Mouse (Mus musculus): ENCODE measurements at regions not wholly inside any gene's neighbourhood (a gene's known extent, or its start where the extent isn't known, plus 50 kb on each side); places are given as distances from the start of the nearest gene placed in this dataset.

DNA sequence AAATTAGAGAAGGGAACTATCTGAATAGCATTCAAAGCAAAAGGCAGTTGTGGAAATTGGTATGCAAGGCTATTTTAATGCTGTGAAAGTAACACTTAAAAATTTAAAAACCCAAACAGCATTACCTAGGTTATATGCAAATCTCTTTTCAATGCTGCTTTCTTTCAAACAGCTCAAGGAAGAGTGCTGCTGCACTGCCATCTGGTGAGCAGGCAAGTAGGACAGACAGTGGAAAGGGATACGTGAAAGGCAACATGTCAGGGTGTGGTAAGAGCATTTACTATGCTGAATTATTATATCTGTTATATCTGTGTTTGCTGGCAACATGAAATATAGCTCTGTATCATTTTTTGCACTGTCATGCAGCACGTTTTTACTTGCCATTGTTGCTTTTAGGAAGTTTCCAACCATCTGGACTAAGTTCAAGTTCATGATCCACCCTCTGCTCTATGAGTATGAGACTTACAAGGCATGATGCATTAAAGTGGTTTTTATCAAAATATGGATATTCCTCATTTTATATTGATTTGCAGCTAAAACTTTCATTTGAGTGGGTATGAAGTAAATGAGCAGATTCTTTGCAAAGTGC is 1223.0 kb downstream of the Dnajb9 start:
- Histone ChIP-seq H3K4me1 (ENCODE audit: control insufficient read depth, insufficient read depth, low read length) (peaks cover 2% of the 10 kb centered on the region), H3K9ac (ENCODE audit: low read depth, low read length) (no peak overlapping the region), H3K4me2 (ENCODE audit: low read length) (no peak overlapping the region), H3K27me3 (ENCODE audit: control insufficient read depth, insufficient read depth, low read depth, low read length) (no peaks in the 10 kb centered on the region), H3K27ac (ENCODE audit: low read length) (no peak overlapping the region), H3K9me3 (replicated peaks; ENCODE audit: control insufficient read depth, low read length, poor library complexity, severe bottlenecking) (no peaks in the 10 kb centered on the region), H3K4me3 (ENCODE audit: low read depth, low read length) (no peak overlapping the region), H3K36me3 (ENCODE audit: control insufficient read depth, insufficient read depth, low read length) (no peaks in the 10 kb centered on the region)
- WGBS = 16% methylated on average over 2 of the region's 2 CpGs
- ATAC-seq = peak; percentile 86

DNA sequence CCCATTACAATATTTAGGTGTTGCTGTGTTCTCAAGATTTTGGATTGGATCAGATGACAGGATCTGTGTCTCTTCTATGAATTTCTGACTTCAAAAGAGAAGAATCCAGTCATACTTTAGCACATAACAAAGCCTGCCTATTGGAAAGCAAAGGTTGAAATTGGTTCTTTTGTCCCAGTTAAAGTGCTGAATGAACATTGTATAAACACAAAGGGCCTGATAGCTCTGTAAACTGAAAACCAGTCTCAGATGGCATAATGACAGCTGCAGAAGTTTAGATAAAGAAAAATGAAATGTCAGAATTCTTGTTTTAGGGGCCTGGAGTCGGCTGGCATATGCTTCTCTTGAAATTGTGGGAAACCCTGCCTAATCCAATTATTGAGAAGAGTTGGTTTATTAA is 1223.6 kb downstream of the Dnajb9 start:
- H3K4me2 ChIP-seq (ENCODE audit: low read length) = no peak overlapping the region
- H3K9me3 ChIP-seq (replicated peaks; ENCODE audit: control insufficient read depth, low read length, poor library complexity, severe bottlenecking) = no peaks in the 10 kb centered on the region
- ATAC-seq = peak; percentile 8; the same call in 1 of the 2 replicates
- H3K4me3 ChIP-seq (ENCODE audit: low read depth, low read length) = no peak overlapping the region
- no peaks in the 10 kb centered on the region for H3K27me3 ChIP-seq (ENCODE audit: control insufficient read depth, insufficient read depth, low read depth, low read length)
- no peak overlapping the region for H3K27ac ChIP-seq (ENCODE audit: low read length)
- peaks cover 2% of the 10 kb centered on the region for H3K4me1 ChIP-seq (ENCODE audit: control insufficient read depth, insufficient read depth, low read length)
- WGBS = 15% methylated on average over 1 of the region's 1 CpGs
- H3K9ac ChIP-seq (ENCODE audit: low read depth, low read length) = no peak overlapping the region
- H3K36me3 ChIP-seq (ENCODE audit: control insufficient read depth, insufficient read depth, low read length) = no peaks in the 10 kb centered on the region

DNA sequence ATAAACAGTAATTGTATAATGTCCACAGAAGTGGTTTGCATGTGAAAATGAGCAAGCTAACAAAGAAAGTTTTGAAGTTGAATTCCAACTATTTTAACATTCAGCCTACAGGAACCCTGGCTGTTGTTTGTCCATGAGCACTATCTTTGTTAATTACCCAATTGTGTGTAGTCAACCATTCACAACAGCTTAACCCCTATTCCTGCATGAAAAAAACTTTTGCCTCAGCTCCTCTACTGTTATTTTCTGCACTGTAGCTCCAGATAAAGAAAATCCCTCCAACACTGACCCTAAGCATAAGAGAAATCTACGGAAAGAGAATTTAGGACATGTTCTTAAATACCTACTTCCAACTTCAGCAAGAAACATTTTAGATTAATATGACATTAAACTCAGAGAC is 1224.0 kb downstream of the Dnajb9 start:
- Histone ChIP-seq H3K4me3 (ENCODE audit: low read depth, low read length) (no peak overlapping the region), H3K36me3 (ENCODE audit: control insufficient read depth, insufficient read depth, low read length) (no peaks in the 10 kb centered on the region), H3K9ac (ENCODE audit: low read depth, low read length) (no peak overlapping the region), H3K4me1 (ENCODE audit: control insufficient read depth, insufficient read depth, low read length) (peaks cover 2% of the 10 kb centered on the region), H3K27me3 (ENCODE audit: control insufficient read depth, insufficient read depth, low read depth, low read length) (no peaks in the 10 kb centered on the region), H3K27ac (ENCODE audit: low read length) (no peak overlapping the region), H3K4me2 (ENCODE audit: low read length) (no peak overlapping the region), H3K9me3 (replicated peaks; ENCODE audit: control insufficient read depth, low read length, poor library complexity, severe bottlenecking) (no peaks in the 10 kb centered on the region)
- 34% methylated on average over 1 of the region's 1 CpGs for WGBS
- no peak for ATAC-seq

DNA sequence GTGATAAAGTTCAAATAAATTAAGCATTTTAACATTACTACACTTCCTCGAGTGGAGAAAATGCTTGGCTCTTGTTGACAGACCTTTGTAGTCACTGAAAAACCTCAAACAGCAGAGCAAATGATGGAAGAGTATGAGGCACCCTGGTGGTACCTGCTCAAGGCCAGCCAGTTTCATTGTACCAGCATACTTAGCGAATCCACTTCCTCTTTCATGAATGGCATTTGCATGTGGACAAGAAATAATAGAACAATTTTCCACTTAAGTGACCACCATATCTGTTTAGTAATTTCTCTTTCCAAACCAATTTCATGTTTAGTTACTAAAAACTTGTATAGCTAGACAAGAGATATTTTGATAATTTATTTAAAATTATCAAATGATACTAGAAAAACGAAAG is 1231.3 kb downstream of the Dnajb9 start:
- Histone ChIP-seq H3K4me2 (ENCODE audit: low read length) (no peak overlapping the region), H3K9ac (ENCODE audit: low read depth, low read length) (no peak overlapping the region), H3K36me3 (ENCODE audit: control insufficient read depth, insufficient read depth, low read length) (no peaks in the 10 kb centered on the region), H3K4me3 (ENCODE audit: low read depth, low read length) (no peak overlapping the region), H3K27me3 (ENCODE audit: control insufficient read depth, insufficient read depth, low read depth, low read length) (no peaks in the 10 kb centered on the region), H3K9me3 (replicated peaks; ENCODE audit: control insufficient read depth, low read length, poor library complexity, severe bottlenecking) (no peaks in the 10 kb centered on the region), H3K27ac (ENCODE audit: low read length) (no peak overlapping the region), H3K4me1 (ENCODE audit: control insufficient read depth, insufficient read depth, low read length) (no peaks in the 10 kb centered on the region)
- ATAC-seq = no peak
- 88% methylated on average over 3 of the region's 3 CpGs for WGBS

DNA sequence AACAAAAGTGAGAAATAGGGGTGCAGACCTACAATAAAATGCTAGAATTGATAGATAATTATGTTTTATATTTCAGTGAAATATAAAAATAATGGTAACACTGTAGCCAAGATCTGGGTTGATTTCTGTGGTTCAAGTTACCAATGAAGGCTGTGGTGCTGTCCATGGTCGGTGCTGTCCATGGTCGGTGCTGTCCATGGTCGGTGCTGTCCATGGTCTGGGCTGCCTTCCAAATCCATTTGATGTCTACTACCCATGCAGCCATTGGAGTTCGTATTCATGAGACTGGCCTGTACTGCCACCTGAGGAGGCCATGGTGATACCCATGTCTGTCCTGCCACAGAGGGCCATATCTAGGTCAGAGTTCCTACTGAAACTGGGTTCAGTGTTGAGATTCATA is 1237.4 kb downstream of the Dnajb9 start:
- no peak for ATAC-seq
- Histone ChIP-seq H3K27me3 (ENCODE audit: control insufficient read depth, insufficient read depth, low read depth, low read length) (no peaks in the 10 kb centered on the region), H3K27ac (ENCODE audit: low read length) (no peak overlapping the region), H3K4me3 (ENCODE audit: low read depth, low read length) (no peak overlapping the region), H3K4me1 (ENCODE audit: control insufficient read depth, insufficient read depth, low read length) (no peaks in the 10 kb centered on the region), H3K36me3 (ENCODE audit: control insufficient read depth, insufficient read depth, low read length) (no peaks in the 10 kb centered on the region), H3K9me3 (replicated peaks; ENCODE audit: control insufficient read depth, low read length, poor library complexity, severe bottlenecking) (no peaks in the 10 kb centered on the region), H3K4me2 (ENCODE audit: low read length) (no peak overlapping the region), H3K9ac (ENCODE audit: low read depth, low read length) (no peak overlapping the region)
- WGBS = 79% methylated on average over 4 of the region's 4 CpGs

DNA sequence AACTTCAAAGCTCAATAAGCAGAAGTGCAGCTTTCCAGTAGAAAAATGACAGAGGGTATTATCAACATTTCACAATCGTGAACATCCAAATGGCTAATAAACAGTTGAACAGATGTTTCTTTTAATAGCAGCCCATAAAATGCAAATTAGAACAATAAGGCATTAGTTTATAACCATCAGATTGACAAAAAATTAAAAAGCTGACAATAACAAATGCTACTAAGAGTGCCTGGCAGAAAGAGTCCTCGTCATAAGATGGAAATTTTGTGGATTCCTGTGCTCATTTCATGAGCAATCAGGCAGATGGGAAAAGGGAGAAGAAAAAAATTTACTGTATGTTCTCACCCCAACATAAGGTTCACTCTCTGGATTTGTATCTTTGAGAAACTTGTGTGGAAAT is 1248.6 kb downstream of the Dnajb9 start:
- ATAC-seq = no peak

DNA sequence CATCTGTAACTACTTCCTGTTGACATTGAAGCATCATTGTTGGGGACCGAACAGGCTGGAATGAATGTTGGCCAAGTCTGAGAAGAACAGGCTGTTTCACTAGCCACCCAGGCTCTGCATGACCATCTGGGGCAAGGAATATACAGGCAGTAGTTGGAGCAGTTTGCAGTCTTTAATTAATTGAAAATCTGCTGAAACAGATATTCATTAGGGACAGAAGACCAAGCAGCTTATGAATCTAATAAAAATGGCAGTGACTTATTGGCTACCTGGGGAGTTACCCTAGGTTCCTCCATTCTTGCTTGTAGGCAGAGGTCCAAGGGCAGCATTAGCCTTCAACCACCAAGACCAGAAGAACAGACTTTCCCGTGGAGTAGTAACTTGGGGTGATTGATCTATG is 1262.2 kb downstream of the Dnajb9 start:
- Histone ChIP-seq H3K4me1 (ENCODE audit: control insufficient read depth, insufficient read depth, low read length) (no peaks in the 10 kb centered on the region), H3K4me3 (ENCODE audit: low read depth, low read length) (no peak overlapping the region), H3K4me2 (ENCODE audit: low read length) (no peak overlapping the region), H3K9me3 (replicated peaks; ENCODE audit: control insufficient read depth, low read length, poor library complexity, severe bottlenecking) (no peaks in the 10 kb centered on the region), H3K36me3 (ENCODE audit: control insufficient read depth, insufficient read depth, low read length) (no peaks in the 10 kb centered on the region), H3K27ac (ENCODE audit: low read length) (no peak overlapping the region), H3K27me3 (ENCODE audit: control insufficient read depth, insufficient read depth, low read depth, low read length) (no peaks in the 10 kb centered on the region), H3K9ac (ENCODE audit: low read depth, low read length) (no peak overlapping the region)
- no peak for ATAC-seq
- 92% methylated on average over 2 of the region's 2 CpGs for WGBS

More for the DNA sequence above, 1248.6 kb downstream of the Dnajb9 start:
- Histone ChIP-seq H3K9me3 (replicated peaks; ENCODE audit: control insufficient read depth, low read length, poor library complexity, severe bottlenecking) (no peaks in the 10 kb centered on the region), H3K4me1 (ENCODE audit: control insufficient read depth, insufficient read depth, low read length) (no peaks in the 10 kb centered on the region), H3K27ac (ENCODE audit: low read length) (no peak overlapping the region), H3K4me2 (ENCODE audit: low read length) (no peak overlapping the region), H3K36me3 (ENCODE audit: control insufficient read depth, insufficient read depth, low read length) (no peaks in the 10 kb centered on the region), H3K9ac (ENCODE audit: low read depth, low read length) (no peak overlapping the region), H3K27me3 (ENCODE audit: control insufficient read depth, insufficient read depth, low read depth, low read length) (no peaks in the 10 kb centered on the region), H3K4me3 (ENCODE audit: low read depth, low read length) (no peak overlapping the region)
- 73% methylated on average over 2 of the region's 2 CpGs for WGBS

DNA sequence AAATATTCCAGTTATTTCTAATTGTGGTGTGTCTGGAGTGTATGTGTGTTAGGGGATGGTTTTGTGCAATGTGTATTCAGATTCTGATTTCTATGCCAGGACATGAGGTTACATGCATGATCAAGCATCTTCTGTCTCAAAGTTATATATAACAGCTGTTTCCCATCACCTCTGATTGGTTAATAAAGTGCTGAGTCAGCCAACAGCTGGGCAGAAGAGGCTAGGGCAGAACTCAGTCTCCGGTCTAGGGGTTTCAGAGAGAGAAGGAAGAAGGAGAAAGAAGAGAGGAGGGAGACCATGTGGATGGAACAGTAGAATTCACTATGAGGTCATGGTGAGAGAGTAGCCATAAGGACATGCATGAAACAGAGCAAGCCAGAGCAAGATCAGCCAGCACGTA is 1295.8 kb downstream of the Dnajb9 start:
- no peaks in the 10 kb centered on the region for H3K9me3 ChIP-seq (replicated peaks; ENCODE audit: control insufficient read depth, low read length, poor library complexity, severe bottlenecking)
- H3K9ac ChIP-seq (ENCODE audit: low read depth, low read length) = no peak overlapping the region
- no peak overlapping the region for H3K4me2 ChIP-seq (ENCODE audit: low read length)
- no peak for ATAC-seq
- H3K4me3 ChIP-seq (ENCODE audit: low read depth, low read length) = no peak overlapping the region
- H3K4me1 ChIP-seq (ENCODE audit: control insufficient read depth, insufficient read depth, low read length) = no peaks in the 10 kb centered on the region
- WGBS = 87% methylated on average over 2 of the region's 2 CpGs
- no peaks in the 10 kb centered on the region for H3K36me3 ChIP-seq (ENCODE audit: control insufficient read depth, insufficient read depth, low read length)
- H3K27ac ChIP-seq (ENCODE audit: low read length) = no peak overlapping the region
- no peaks in the 10 kb centered on the region for H3K27me3 ChIP-seq (ENCODE audit: control insufficient read depth, insufficient read depth, low read depth, low read length)
